Mouse (Mus musculus): Measurements from ENCODE around the gene Gm49630.
"Not testable (repeated sequence)": the region's sequence is repeated elsewhere in the genome, so short reads cannot be mapped to it uniquely, and the experiment has no call there.

Gm49630 gene

GRCm38 (mm10) chr17:7371879-7372278 lies at the start of gene Gm49630:
Gene Gm49630, minus strand, starts transcription at chr17:7371979.
- DNase-seq (ENCODE audit: low spot score), result not testable (repeated sequence)

GRCm38 (mm10) chr17:7420191-7420973 lies 48.6 kb upstream of the Gm49630 start:
- DNase-seq (ENCODE audit: low spot score), result not testable (repeated sequence)

- DNase-seq (ENCODE audit: low spot score), result not testable (repeated sequence)
Measured at GRCm38 (mm10) chr17:7414601-7415310, 43.0 kb upstream of the Gm49630 start.

- DNase-seq (ENCODE audit: low spot score), result not testable (repeated sequence)
Measured at GRCm38 (mm10) chr17:7413336-7413735, 41.6 kb upstream of the Gm49630 start.

- DNase-seq (ENCODE audit: low spot score), result not testable (repeated sequence)
Measured at GRCm38 (mm10) chr17:7399770-7400169, 28.0 kb upstream of the Gm49630 start.

- not testable (repeated sequence) for DNase-seq (ENCODE audit: low spot score)
Measured at GRCm38 (mm10) chr17:7398198-7398847, 26.5 kb upstream of the Gm49630 start.

- not testable (repeated sequence) for DNase-seq (ENCODE audit: low spot score)
Measured at GRCm38 (mm10) chr17:7397079-7397478, 25.3 kb upstream of the Gm49630 start.

GRCm38 (mm10) chr17:7396288-7396687 lies 24.5 kb upstream of the Gm49630 start:
- not testable (repeated sequence) for DNase-seq (ENCODE audit: low spot score)

DNA sequence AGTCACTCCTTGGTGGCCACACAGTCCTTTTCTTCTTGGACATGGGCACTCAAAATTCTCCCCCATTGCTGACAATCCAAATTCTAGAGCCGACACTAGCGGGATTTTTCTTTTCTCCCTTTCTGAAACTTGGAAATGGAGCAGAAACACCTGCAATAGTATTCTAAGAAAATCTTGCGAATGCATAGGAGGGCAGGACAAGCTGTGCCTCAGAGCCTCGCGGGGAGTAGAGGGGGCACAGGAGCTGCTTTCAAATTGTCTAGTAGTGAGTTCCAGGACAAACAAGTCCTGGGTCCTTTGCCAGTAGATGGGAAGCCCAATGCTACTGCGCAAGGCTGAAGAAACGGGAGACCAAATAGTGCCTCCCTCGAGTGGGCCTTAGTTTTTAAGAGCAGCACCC lies 23.9 kb upstream of the Gm49630 start:
- not testable (repeated sequence) for DNase-seq (ENCODE audit: low spot score)

DNA sequence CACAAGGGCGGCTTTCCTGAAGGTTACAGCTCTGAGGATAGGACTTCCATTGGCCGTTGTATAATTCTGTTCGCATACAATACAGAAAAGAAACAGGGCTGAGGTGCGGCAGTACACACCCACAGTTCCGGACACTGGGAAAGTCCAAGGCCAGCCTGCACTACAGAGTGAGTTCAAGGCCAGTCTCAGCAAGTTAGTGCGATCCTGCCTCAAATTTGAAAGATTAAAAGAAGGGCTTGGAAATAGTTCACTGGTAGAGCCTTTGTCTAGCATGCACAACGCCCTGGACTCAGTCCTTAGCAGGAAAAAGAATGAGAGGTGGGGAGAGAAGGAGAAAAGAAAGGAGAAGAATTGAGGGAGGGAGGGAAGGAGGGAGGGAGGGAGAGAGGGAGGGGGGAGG lies 23.3 kb upstream of the Gm49630 start:
- not testable (repeated sequence) for DNase-seq (ENCODE audit: low spot score)

DNA sequence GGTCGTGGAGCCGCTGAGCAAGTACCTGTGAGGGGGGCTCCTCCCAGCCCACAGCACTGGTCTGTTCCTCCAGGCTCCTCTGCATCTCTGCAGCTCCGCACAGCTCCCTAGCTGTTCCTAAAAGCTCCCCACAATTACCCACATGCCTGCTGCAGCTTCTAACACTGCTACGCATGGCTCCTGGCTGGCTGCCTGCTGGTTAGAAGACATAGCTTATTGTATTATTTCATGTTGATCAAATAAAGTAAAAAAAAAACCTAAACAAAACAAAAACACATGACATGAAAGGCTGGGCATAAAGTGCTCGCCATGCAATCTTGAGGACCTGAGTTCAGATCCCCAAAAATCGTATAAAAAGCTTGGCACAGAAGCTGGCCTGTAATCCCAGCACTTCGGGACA lies 18.1 kb upstream of the Gm49630 start:
- DNase-seq (ENCODE audit: low spot score), result not testable (repeated sequence)

DNA sequence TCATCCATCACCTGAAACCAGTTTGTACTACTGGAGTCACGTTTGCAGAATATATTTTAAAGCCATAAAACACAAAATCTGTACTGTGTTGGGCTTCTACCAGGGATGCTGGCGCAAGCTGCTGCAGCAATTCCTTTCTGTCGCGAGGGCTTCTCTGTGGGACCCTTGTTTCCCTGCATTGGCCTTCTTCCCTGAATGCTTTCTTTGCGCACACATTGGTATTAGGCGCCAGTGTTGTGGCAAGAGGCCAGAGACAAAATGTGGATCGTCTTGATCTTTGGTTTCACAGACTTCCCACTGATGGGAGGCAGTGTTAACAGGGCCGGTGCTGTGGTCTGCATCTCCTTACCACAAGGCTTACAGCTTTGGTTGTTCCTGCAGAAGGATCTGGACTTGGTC lies 17.2 kb upstream of the Gm49630 start:
- not testable (repeated sequence) for DNase-seq (ENCODE audit: low spot score)

DNA sequence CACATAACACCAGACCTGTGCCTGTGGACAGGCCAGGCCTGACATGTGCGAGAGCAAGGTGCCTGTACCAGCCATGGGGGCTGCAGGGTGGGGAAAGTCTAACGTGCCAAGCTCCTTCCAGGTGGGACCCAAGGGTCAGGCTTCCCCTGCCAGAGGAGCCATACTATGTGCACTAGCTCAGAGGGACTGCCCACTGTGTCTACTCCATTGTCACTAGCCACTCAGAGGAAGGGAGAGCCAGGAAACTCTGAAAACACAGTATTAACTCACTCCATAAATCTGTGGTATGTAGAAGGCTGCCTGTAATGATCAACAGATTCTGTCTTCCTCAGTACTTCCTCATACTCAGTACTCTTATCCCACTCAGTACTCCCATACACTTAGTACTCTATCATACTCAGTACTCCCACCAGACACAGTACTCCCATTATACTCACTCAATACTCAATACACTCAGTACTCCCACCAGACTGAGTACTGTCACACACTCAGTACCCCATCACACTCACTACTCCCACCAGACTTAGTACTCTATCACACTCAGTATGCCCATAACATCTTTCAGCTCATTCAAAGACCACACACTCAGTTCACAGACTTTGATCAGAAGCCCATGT lies 16.7 kb upstream of the Gm49630 start:
- not testable (repeated sequence) for DNase-seq (ENCODE audit: low spot score)

- DNase-seq (ENCODE audit: low spot score), result not testable (repeated sequence)
Measured at GRCm38 (mm10) chr17:7386016-7386415, 14.2 kb upstream of the Gm49630 start.

- not testable (repeated sequence) for DNase-seq (ENCODE audit: low spot score)
Measured at GRCm38 (mm10) chr17:7385364-7385763, 13.6 kb upstream of the Gm49630 start, which contains the start of gene Unc93a2. Gene Unc93a2, minus strand, starts transcription at chr17:7385464.

- not testable (repeated sequence) for DNase-seq (ENCODE audit: low spot score)
Measured at GRCm38 (mm10) chr17:7383167-7384143, 11.7 kb upstream of the Gm49630 start.

DNA sequence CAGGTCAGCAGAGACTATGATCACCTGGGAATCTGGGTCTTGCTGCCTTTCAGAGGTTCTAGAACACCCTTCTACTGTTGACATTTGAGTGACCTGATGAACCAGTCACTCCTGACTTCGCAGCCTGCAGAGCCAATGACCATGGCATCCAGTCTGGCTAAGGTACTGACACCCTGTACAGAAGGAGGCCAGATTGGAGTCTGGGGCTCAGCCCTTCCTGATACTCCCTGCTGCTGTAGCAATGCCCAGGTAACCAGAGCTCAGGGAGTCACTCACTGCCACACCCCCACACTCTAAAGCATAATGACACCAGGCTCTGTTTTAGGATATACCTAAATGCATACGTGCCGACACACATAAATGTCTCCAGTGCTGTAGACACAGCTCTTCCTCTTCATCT lies 10.9 kb upstream of the Gm49630 start:
- not testable (repeated sequence) for DNase-seq (ENCODE audit: low spot score)

GRCm38 (mm10) chr17:7377907-7378306 lies 6.1 kb upstream of the Gm49630 start:
- DNase-seq (ENCODE audit: low spot score), result not testable (repeated sequence)

- DNase-seq (ENCODE audit: low spot score), result not testable (repeated sequence)
Measured at GRCm38 (mm10) chr17:7376951-7377700, 5.3 kb upstream of the Gm49630 start.

GRCm38 (mm10) chr17:7369401-7369800 lies 2.4 kb downstream of the Gm49630 start:
- DNase-seq (ENCODE audit: low spot score), result not testable (repeated sequence)

Data from ovary, postnatal 10 days (tissue).